Mouse (Mus musculus) stomach, postnatal 0 days (tissue): Measurements from ENCODE around the gene Lmod3.

Experiments
- CTCF ChIP-seq: IDR thresholded peaks from 2 replicates; pipeline ENCODE4 v1.5.1; 2016; ENCODE audit warnings: antibody characterized with exemption, low read depth, mild to moderate bottlenecking, moderate library complexity
- EP300 ChIP-seq: optimal IDR thresholded peaks from 2 replicates; pipeline ENCODE3; 2016; ENCODE audit warnings: antibody characterized with exemption

GRCm38 (mm10) chr6:97239360-97239759 is 13.2 kb downstream of the Lmod3 start:
- peak; percentile 29 for TF ChIP-seq CTCF
- no peak for TF ChIP-seq EP300
